Mouse (Mus musculus): ENCODE data around the gene Cadps. TPM values are rescaled to one million over a fixed set of nuclear protein-coding genes. Genes with fewer than 3 reads are reported as not detected.

The Cadps gene
- polyA plus RNA-seq, 2 experiments, result 0.01 TPM; not detected in 1

DNA sequence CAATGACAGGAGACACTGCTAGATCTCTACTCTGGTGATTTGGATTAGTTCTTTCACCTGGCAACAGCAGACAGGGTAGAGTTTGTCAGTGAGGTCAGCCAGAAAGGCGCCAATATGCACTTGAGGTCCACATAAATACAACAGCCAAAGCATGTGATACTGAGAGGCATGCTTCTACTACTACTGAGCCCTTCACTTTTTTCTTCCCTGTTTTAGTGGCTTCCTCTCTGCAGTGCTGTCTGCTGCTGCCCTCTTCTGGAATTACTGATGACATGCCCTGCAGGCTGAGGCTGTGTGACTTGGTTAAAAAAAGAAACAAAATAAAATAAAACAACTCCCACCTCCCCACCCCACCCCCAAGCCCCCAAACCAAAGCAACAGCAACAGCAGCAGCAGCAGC lies 291.8 kb downstream of the Cadps start:
- H3K9me3 ChIP-seq (ENCODE audit: control insufficient read depth, low read length), result no peaks in the 10 kb centered on the region
- TF ChIP-seq CTCF (IDR thresholded peaks at IDR 0.05; ENCODE audit: low read depth), result peak; percentile 33; the same call in 1 of the 2 replicates
- no peak for TF ChIP-seq EP300 (IDR thresholded peaks at IDR 0.05; ENCODE audit: low read depth)
- no peak overlapping the region for H3K4me2 ChIP-seq (ENCODE audit: low read depth)
- H3K27me3 ChIP-seq (ENCODE audit: control insufficient read depth, insufficient read depth, low read length), result no peaks in the 10 kb centered on the region
- H3K4me3 ChIP-seq (ENCODE audit: insufficient read depth in 1 of 2, low read depth in 2 of 2, low read length in 2 of 2), result no peak overlapping the region
- H3K4me1 ChIP-seq (replicated peaks; ENCODE audit: control insufficient read depth in 2 of 2, insufficient read depth in 2 of 2, low read length in 1 of 2), result no peaks in the 10 kb centered on the region
- no peak overlapping the region for H3K27ac ChIP-seq
- 16% methylated on average over 1 of the region's 1 CpGs for WGBS (ENCODE audit: insufficient replicate concordance)
- DNase-seq (ENCODE audit: low read depth in 3 of 3, low spot score in 3 of 3), result no peak
- no peak for ATAC-seq (ENCODE audit: insufficient read depth)
- no peaks in the 10 kb centered on the region for H3K36me3 ChIP-seq (replicated peaks; ENCODE audit: control insufficient read depth, insufficient read depth, low read depth)
- H3K9ac ChIP-seq (replicated peaks), result no peak overlapping the region

DNA sequence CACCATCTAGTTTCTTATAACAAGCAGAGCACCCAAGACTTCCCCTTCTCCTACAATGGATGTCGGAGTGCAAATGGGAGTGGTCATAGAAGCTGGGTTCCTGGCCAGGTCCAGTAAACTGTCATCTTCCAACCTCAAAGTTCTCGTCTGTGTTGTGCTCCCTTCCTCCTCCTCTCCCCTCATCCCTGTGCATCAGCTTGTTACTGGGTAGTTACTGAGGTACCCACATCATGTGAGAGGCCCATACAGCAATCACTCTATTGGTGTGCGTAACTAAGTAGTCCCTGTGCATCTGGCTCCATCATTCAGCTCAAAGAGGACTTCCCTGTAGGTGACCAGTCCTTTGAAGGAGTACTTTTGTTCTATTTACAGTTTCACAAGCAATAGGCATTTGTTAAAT lies 292.3 kb downstream of the Cadps start:
- TF ChIP-seq EP300 (IDR thresholded peaks at IDR 0.05; ENCODE audit: low read depth) (no peak), CTCF (IDR thresholded peaks at IDR 0.05; ENCODE audit: low read depth) (no peak)
- Histone ChIP-seq H3K9me3 (ENCODE audit: control insufficient read depth, low read length) (no peaks in the 10 kb centered on the region), H3K27me3 (ENCODE audit: control insufficient read depth, insufficient read depth, low read length) (no peaks in the 10 kb centered on the region), H3K4me2 (ENCODE audit: low read depth) (no peak overlapping the region), H3K9ac (replicated peaks) (no peak overlapping the region), H3K4me3 (ENCODE audit: insufficient read depth in 1 of 2, low read depth in 2 of 2, low read length in 2 of 2) (no peak overlapping the region), H3K36me3 (replicated peaks; ENCODE audit: control insufficient read depth, insufficient read depth, low read depth) (no peaks in the 10 kb centered on the region), H3K4me1 (replicated peaks; ENCODE audit: control insufficient read depth in 2 of 2, insufficient read depth in 2 of 2, low read length in 1 of 2) (no peaks in the 10 kb centered on the region), H3K27ac (no peak overlapping the region)
- WGBS (ENCODE audit: insufficient replicate concordance), result 34% methylated on average over 3 of the region's 3 CpGs
- ATAC-seq (ENCODE audit: insufficient read depth) (no peak), DNase-seq (ENCODE audit: low read depth in 3 of 3, low spot score in 3 of 3) (no peak)

DNA sequence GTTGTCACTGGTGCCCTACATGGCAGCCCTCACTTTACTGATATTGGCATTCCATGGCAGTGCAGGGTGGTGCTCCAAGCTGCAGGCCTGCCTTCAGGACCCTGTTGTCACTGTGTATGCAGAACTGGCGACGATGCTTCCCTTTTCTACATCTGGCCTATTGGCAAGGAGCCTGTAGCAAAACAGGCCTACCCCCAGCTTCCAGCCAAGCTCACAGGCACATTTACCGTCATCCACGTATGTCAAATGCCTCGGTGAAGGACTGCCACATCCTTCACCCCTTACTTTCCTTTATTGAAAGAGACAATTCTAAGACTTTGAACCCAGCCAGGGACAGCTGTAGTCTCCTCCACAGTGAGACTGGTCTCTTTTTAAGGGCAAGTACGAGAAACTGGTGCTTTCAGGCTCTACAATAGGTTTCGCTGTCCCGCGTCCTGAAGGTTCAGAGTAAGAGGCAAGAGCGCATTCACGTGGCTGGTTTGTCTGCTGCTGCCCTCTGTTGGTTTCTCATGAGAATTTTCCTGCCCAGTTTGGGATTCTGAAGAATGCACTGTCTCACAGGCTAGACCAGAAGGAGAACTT lies 292.8 kb downstream of the Cadps start:
- WGBS (ENCODE audit: insufficient replicate concordance), result 12% methylated on average over 11 of the region's 11 CpGs
- DNase-seq (ENCODE audit: low read depth in 3 of 3, low spot score in 3 of 3) (peak in 1 of 3 experiments; percentile 6), ATAC-seq (ENCODE audit: insufficient read depth) (no peak)

DNA sequence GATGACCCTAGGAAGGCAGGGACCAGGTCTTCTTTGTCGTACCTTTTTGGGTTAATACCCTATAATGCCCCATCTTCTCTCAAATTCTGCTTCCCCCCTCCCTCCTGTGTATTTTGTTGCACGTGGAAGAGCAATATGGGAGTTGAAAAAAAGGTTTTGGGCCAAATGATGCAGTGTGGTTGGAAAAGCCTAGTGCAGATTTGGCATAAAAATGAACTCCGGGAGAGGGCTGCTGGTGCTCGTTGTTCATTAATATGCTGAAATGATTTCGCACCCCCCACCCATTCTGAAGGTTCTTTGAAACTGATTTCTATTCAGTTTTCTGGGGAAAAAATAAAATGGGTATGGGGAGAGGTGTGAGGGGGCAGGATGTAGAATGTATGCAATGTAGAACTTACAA lies 295.6 kb downstream of the Cadps start:
- no peak for TF ChIP-seq CTCF (IDR thresholded peaks at IDR 0.05; ENCODE audit: low read depth)
- TF ChIP-seq EP300 (IDR thresholded peaks at IDR 0.05; ENCODE audit: low read depth), result no peak
- H3K9ac ChIP-seq (replicated peaks), result no peak overlapping the region
- H3K4me3 ChIP-seq (ENCODE audit: insufficient read depth in 1 of 2, low read depth in 2 of 2, low read length in 2 of 2), result no peak overlapping the region
- DNase-seq (ENCODE audit: low read depth in 3 of 3, low spot score in 3 of 3) (no peak), ATAC-seq (ENCODE audit: insufficient read depth) (no peak)
- H3K4me1 ChIP-seq (replicated peaks; ENCODE audit: control insufficient read depth in 2 of 2, insufficient read depth in 2 of 2, low read length in 1 of 2), result no peaks in the 10 kb centered on the region
- H3K4me2 ChIP-seq (ENCODE audit: low read depth), result no peak overlapping the region
- H3K27ac ChIP-seq, result no peak overlapping the region
- 53% methylated on average over 5 of the region's 5 CpGs for WGBS (ENCODE audit: insufficient replicate concordance)
- H3K27me3 ChIP-seq (ENCODE audit: control insufficient read depth, insufficient read depth, low read length), result no peaks in the 10 kb centered on the region
- no peaks in the 10 kb centered on the region for H3K9me3 ChIP-seq (ENCODE audit: control insufficient read depth, low read length)
- H3K36me3 ChIP-seq (replicated peaks; ENCODE audit: control insufficient read depth, insufficient read depth, low read depth), result no peaks in the 10 kb centered on the region

More for the DNA sequence above, 292.8 kb downstream of the Cadps start:
- no peaks in the 10 kb centered on the region for H3K36me3 ChIP-seq (replicated peaks; ENCODE audit: control insufficient read depth, insufficient read depth, low read depth)
- no peak overlapping the region for H3K4me3 ChIP-seq (ENCODE audit: insufficient read depth in 1 of 2, low read depth in 2 of 2, low read length in 2 of 2)
- H3K27me3 ChIP-seq (ENCODE audit: control insufficient read depth, insufficient read depth, low read length), result no peaks in the 10 kb centered on the region
- H3K9me3 ChIP-seq (ENCODE audit: control insufficient read depth, low read length), result no peaks in the 10 kb centered on the region
- TF ChIP-seq EP300 (IDR thresholded peaks at IDR 0.05; ENCODE audit: low read depth) (no peak), CTCF (IDR thresholded peaks at IDR 0.05; ENCODE audit: low read depth) (peak; percentile 43)
- no peaks in the 10 kb centered on the region for H3K4me1 ChIP-seq (replicated peaks; ENCODE audit: control insufficient read depth in 2 of 2, insufficient read depth in 2 of 2, low read length in 1 of 2)
- no peak overlapping the region for H3K4me2 ChIP-seq (ENCODE audit: low read depth)
- H3K9ac ChIP-seq (replicated peaks), result no peak overlapping the region
- H3K27ac ChIP-seq, result no peak overlapping the region

DNA sequence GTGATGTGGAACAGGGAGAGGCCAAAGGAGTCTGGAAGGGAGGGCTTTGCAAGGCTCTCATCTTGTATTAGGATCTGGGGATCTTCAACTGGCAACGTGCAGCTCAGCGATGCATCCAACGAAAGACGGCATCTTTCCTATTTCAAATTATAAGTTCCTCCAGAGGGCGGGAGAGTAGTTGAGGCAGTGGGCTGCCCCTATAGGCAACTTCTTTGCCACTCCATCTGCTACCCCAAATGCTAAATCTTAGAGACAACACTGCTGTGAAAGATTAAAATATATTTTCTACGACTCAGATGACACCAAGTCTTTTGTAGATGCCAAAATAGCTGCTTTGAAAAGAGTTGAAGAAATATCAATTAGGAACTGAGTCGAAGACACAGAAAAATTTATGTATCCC lies 315.9 kb downstream of the Cadps start:
- H3K27me3 ChIP-seq (ENCODE audit: control insufficient read depth, insufficient read depth, low read length), result no peaks in the 10 kb centered on the region
- no peaks in the 10 kb centered on the region for H3K4me1 ChIP-seq (replicated peaks; ENCODE audit: control insufficient read depth in 2 of 2, insufficient read depth in 2 of 2, low read length in 1 of 2)
- H3K4me3 ChIP-seq (ENCODE audit: insufficient read depth in 1 of 2, low read depth in 2 of 2, low read length in 2 of 2), result no peak overlapping the region
- H3K9ac ChIP-seq (replicated peaks), result no peak overlapping the region
- 72% methylated on average over 7 of the region's 7 CpGs for WGBS (ENCODE audit: insufficient replicate concordance)
- H3K4me2 ChIP-seq (ENCODE audit: low read depth), result no peak overlapping the region
- ATAC-seq (ENCODE audit: insufficient read depth) (no peak), DNase-seq (ENCODE audit: low read depth in 3 of 3, low spot score in 3 of 3) (no peak)
- H3K9me3 ChIP-seq (ENCODE audit: control insufficient read depth, low read length), result no peaks in the 10 kb centered on the region
- H3K27ac ChIP-seq, result no peak overlapping the region
- no peaks in the 10 kb centered on the region for H3K36me3 ChIP-seq (replicated peaks; ENCODE audit: control insufficient read depth, insufficient read depth, low read depth)
- TF ChIP-seq CTCF (IDR thresholded peaks at IDR 0.05; ENCODE audit: low read depth), result no peak
- no peak for TF ChIP-seq EP300 (IDR thresholded peaks at IDR 0.05; ENCODE audit: low read depth)

Data from liver, embryonic 14.5 days (tissue).